Mouse (Mus musculus): ENCODE results near the gene Inka2. TPM values are rescaled to one million over a fixed set of nuclear protein-coding genes. Genes with fewer than 3 reads are reported as not detected.

The Inka2 gene
- total RNA-seq, 2 experiments from 2014 or later: 0.38 to 0.74 TPM

GRCm38 (mm10) chr3:105717856-105718555 is 13.6 kb downstream of the Inka2 start:
- ATAC-seq (replicated peaks; ENCODE audit: low FRiP score, low TSS enrichment, poor library complexity, severe bottlenecking): no peak

GRCm38 (mm10) chr3:105718746-105719145 is 14.3 kb downstream of the Inka2 start:
- ATAC-seq (replicated peaks; ENCODE audit: low FRiP score, low TSS enrichment, poor library complexity, severe bottlenecking): no peak

GRCm38 (mm10) chr3:105719979-105720378 is 15.6 kb downstream of the Inka2 start:
- ATAC-seq (replicated peaks; ENCODE audit: low FRiP score, low TSS enrichment, poor library complexity, severe bottlenecking): no peak

GRCm38 (mm10) chr3:105720514-105720913 is 16.1 kb downstream of the Inka2 start:
- ATAC-seq (replicated peaks; ENCODE audit: low FRiP score, low TSS enrichment, poor library complexity, severe bottlenecking): no peak

GRCm38 (mm10) chr3:105721681-105722201 is 17.3 kb downstream of the Inka2 start:
- ATAC-seq (replicated peaks; ENCODE audit: low FRiP score, low TSS enrichment, poor library complexity, severe bottlenecking): no peak

- no peak for ATAC-seq (replicated peaks; ENCODE audit: low FRiP score, low TSS enrichment, poor library complexity, severe bottlenecking)
These were observed 18.1 kb downstream of the Inka2 start for GRCm38 (mm10) chr3:105722510-105722909.

GRCm38 (mm10) chr3:105726037-105726436 is 21.6 kb downstream of the Inka2 start:
- peak; percentile 71 for ATAC-seq (replicated peaks; ENCODE audit: low FRiP score, low TSS enrichment, poor library complexity, severe bottlenecking)

- ATAC-seq (replicated peaks; ENCODE audit: low FRiP score, low TSS enrichment, poor library complexity, severe bottlenecking): no peak
These were observed 28.0 kb downstream of the Inka2 start for GRCm38 (mm10) chr3:105732360-105732759.

GRCm38 (mm10) chr3:105733538-105733937 is 29.1 kb downstream of the Inka2 start:
- ATAC-seq (replicated peaks; ENCODE audit: low FRiP score, low TSS enrichment, poor library complexity, severe bottlenecking): no peak

GRCm38 (mm10) chr3:105735285-105735684 is 30.9 kb downstream of the Inka2 start:
- ATAC-seq (replicated peaks; ENCODE audit: low FRiP score, low TSS enrichment, poor library complexity, severe bottlenecking): no peak

GRCm38 (mm10) chr3:105736148-105736547 is 31.7 kb downstream of the Inka2 start:
- ATAC-seq (replicated peaks; ENCODE audit: low FRiP score, low TSS enrichment, poor library complexity, severe bottlenecking): no peak

GRCm38 (mm10) chr3:105737070-105737469 is 32.7 kb downstream of the Inka2 start:
- no peak for ATAC-seq (replicated peaks; ENCODE audit: low FRiP score, low TSS enrichment, poor library complexity, severe bottlenecking)

GRCm38 (mm10) chr3:105737666-105738065 is 33.3 kb downstream of the Inka2 start:
- ATAC-seq (replicated peaks; ENCODE audit: low FRiP score, low TSS enrichment, poor library complexity, severe bottlenecking): no peak

- peak; percentile 62 for ATAC-seq (replicated peaks; ENCODE audit: low FRiP score, low TSS enrichment, poor library complexity, severe bottlenecking)
These were observed 42.1 kb downstream of the Inka2 start for GRCm38 (mm10) chr3:105746542-105746941.

- peak; percentile 31; the same call in 1 of the 2 replicates for ATAC-seq (replicated peaks; ENCODE audit: low FRiP score, low TSS enrichment, poor library complexity, severe bottlenecking)
These were observed 46.4 kb downstream of the Inka2 start for GRCm38 (mm10) chr3:105750810-105751209.

GRCm38 (mm10) chr3:105754184-105754583 is 49.8 kb downstream of the Inka2 start:
- no peak; the same call in 1 of the 2 replicates for ATAC-seq (replicated peaks; ENCODE audit: low FRiP score, low TSS enrichment, poor library complexity, severe bottlenecking)

GRCm38 (mm10) chr3:105755123-105755522 is 50.7 kb downstream of the Inka2 start:
- ATAC-seq (replicated peaks; ENCODE audit: low FRiP score, low TSS enrichment, poor library complexity, severe bottlenecking): no peak

- ATAC-seq (replicated peaks; ENCODE audit: low FRiP score, low TSS enrichment, poor library complexity, severe bottlenecking): no peak
These were observed 52.1 kb downstream of the Inka2 start for GRCm38 (mm10) chr3:105756505-105756904.

GRCm38 (mm10) chr3:105757323-105758083 is 53.1 kb downstream of the Inka2 start:
- ATAC-seq (replicated peaks; ENCODE audit: low FRiP score, low TSS enrichment, poor library complexity, severe bottlenecking): peak; percentile 57

GRCm38 (mm10) chr3:105758098-105758497 is 53.7 kb downstream of the Inka2 start:
- no peak for ATAC-seq (replicated peaks; ENCODE audit: low FRiP score, low TSS enrichment, poor library complexity, severe bottlenecking)

GRCm38 (mm10) chr3:105758658-105759057 is 54.3 kb downstream of the Inka2 start:
- no peak for ATAC-seq (replicated peaks; ENCODE audit: low FRiP score, low TSS enrichment, poor library complexity, severe bottlenecking)
